In the genomic region with DNA sequence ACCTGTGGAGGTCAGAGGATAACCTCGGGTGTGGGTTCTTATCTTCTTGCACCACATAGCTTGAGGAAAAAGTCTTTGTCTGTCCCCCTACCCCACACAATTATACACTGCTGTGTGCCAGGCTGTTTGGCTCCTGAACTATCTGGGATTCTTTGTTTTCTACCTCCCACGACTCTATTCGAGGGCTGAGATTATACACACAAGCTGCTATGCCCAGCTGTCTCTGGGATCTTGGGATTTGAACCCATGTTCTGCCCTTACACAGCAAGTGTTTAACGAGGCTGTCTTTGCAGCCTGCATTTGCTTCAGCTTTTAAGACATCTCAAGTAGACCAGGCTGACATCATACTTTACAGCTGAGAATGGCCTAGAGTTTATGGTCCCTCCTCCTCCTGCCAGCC, we compare ENCODE assay signal across 19 mouse cellular contexts. TPM values are rescaled to one million over a fixed set of nuclear protein-coding genes. Genes with fewer than 3 reads are reported as not detected.
DNase-seq lines count a peak whose midpoint lies in the region; ATAC-seq and TF ChIP-seq lines count a peak whose summit lies in the region.
"Had no signal": no experiment of that assay in that cellular context is flagged by ENCODE, and none has a peak within 500 bp of the region (broad histone marks: within the 10 kb centered on the region; RNA-seq: fewer than 3 reads in every experiment).

No protein-coding gene starts in this region.

- no peak overlapping the region for H3K9ac ChIP-seq in lung, postnatal 0 days (replicated peaks; ENCODE audit: low read depth)
- H3K9ac ChIP-seq in neural tube, embryonic 15.5 days (replicated peaks), result no peak overlapping the region
- H3K9ac ChIP-seq: forebrain, embryonic 13.5 days; hindbrain, embryonic 13.5 days had no signal

- DNase-seq in lung, postnatal 0 days (ENCODE audit: low spot score), result peak; percentile 18
- no peak for DNase-seq in lung, postnatal 4 days
- DNase-seq in neural tube, embryonic 10.5 days (ENCODE audit: extremely low spot score, low spot score), result no peak
- peak; percentile 43 to 44 for DNase-seq in layer of hippocampus, adult 8-10 months (ENCODE audit: low spot score in 2 of 2)
- DNase-seq in right cerebral cortex, adult 2 months (ENCODE audit: low spot score in 2 of 2), result no peak
- no peak for DNase-seq in right cerebral cortex, postnatal 14 days
- DNase-seq: adrenal gland, postnatal 14 days; cerebellum, adult 2 months; gastrocnemius, postnatal 36 days; heart, adult 18-20 months; heart, postnatal 10 days had no signal

- no peaks in the 10 kb centered on the region for H3K36me3 ChIP-seq in lung, postnatal 0 days (ENCODE audit: insufficient read depth, low read length)
- no peaks in the 10 kb centered on the region for H3K36me3 ChIP-seq in neural tube, embryonic 15.5 days
- H3K36me3 ChIP-seq: embryonic facial prominence, embryonic 10.5 days; heart, embryonic 10.5 days; hindbrain, embryonic 13.5 days had no signal

- WGBS in lung, postnatal 0 days, result 45% methylated on average over 4 of the region's 4 CpGs
- 52% methylated on average over 4 of the region's 4 CpGs for WGBS in neural tube, embryonic 15.5 days

- no peaks in the 10 kb centered on the region for H3K27me3 ChIP-seq in lung, postnatal 0 days (replicated peaks; ENCODE audit: insufficient read depth, low read length)
- no peaks in the 10 kb centered on the region for H3K27me3 ChIP-seq in neural tube, embryonic 15.5 days (replicated peaks)
- H3K27me3 ChIP-seq: CH12.LX; forebrain, embryonic 13.5 days; hindbrain, embryonic 13.5 days; Patski had no signal

- 0 out of 2 replicates have a peak, but pooled peaks cover 3% of the 10 kb centered on the region for H3K4me1 ChIP-seq in lung, postnatal 0 days (ENCODE audit: insufficient read depth, low read depth, low read length)
- 0 out of 2 replicates have a peak, but pooled peaks cover 3% of the 10 kb centered on the region for H3K4me1 ChIP-seq in neural tube, embryonic 15.5 days
- H3K4me1 ChIP-seq: heart, embryonic 10.5 days had no signal

- TF ChIP-seq EP300 in lung, postnatal 0 days (IDR thresholded peaks at IDR 0.05), result no peak

- no peak for TF ChIP-seq CTCF in lung, postnatal 0 days (IDR thresholded peaks at IDR 0.05)

- no peak for ATAC-seq in lung, postnatal 0 days
- 0 out of 2 replicates have a peak, but pooled peaks have one; percentile 4 for ATAC-seq in neural tube, embryonic 15.5 days (ENCODE audit: low FRiP score)
- ATAC-seq: activated CD4-positive, CD25-positive, alpha-beta regulatory T cell, adult 4 months had no signal

- H3K27ac ChIP-seq in lung, postnatal 0 days (ENCODE audit: low read length), result no peak overlapping the region
- no peak overlapping the region for H3K27ac ChIP-seq in neural tube, embryonic 15.5 days (replicated peaks)
- H3K27ac ChIP-seq: embryonic facial prominence, embryonic 10.5 days; forebrain, embryonic 13.5 days; heart, embryonic 10.5 days; hindbrain, embryonic 13.5 days had no signal

- no peaks in the 10 kb centered on the region for H3K9me3 ChIP-seq in lung, postnatal 0 days (ENCODE audit: low read length)
- no peaks in the 10 kb centered on the region for H3K9me3 ChIP-seq in neural tube, embryonic 15.5 days (replicated peaks)
- H3K9me3 ChIP-seq: embryonic facial prominence, embryonic 10.5 days; forebrain, embryonic 13.5 days; heart, embryonic 10.5 days; hindbrain, embryonic 13.5 days had no signal

- H3K4me2 ChIP-seq in lung, postnatal 0 days (replicated peaks; ENCODE audit: low read depth, low read length), result no peak overlapping the region
- H3K4me2 ChIP-seq in neural tube, embryonic 15.5 days, result no peak overlapping the region
- H3K4me2 ChIP-seq: forebrain, embryonic 13.5 days; hindbrain, embryonic 13.5 days had no signal

- no peak overlapping the region for H3K4me3 ChIP-seq in lung, postnatal 0 days (ENCODE audit: low read depth, low read length)
- H3K4me3 ChIP-seq in neural tube, embryonic 15.5 days (replicated peaks), result no peak overlapping the region
- H3K4me3 ChIP-seq: embryonic facial prominence, embryonic 10.5 days; forebrain, embryonic 13.5 days; heart, embryonic 10.5 days; hindbrain, embryonic 13.5 days had no signal

RNA-seq across cellular contexts. Expression of a gene that starts 43.1 kb away (rescaled TPM):
- 10.2 and 13.4 TPM in 2 replicates for polyA plus RNA-seq in lung, postnatal 0 days (2015; fragmentation: Nextera tagmentation; extraction: Ambion mirVana)
- 4.0 and 6.1 TPM in 2 replicates for polyA plus RNA-seq in neural tube, embryonic 15.5 days (2015; fragmentation: Nextera tagmentation; extraction: Ambion mirVana)
- 10 to 100 TPM in 3 of 4 experiments, 1 to 10 TPM in 1; 7.9 to 13.7 (median 11.4) TPM for total RNA-seq in layer of hippocampus, adult 8-10 months (2022)
- total RNA-seq: CH12.LX had no signal

Comparison
In these comparisons a context has a peak if more than half of its experiments do, and no peak if none do; other contexts are left out.
1. DNase-seq: peak in lung, postnatal 0 days (single experiment) and layer of hippocampus, adult 8-10 months (2 of 2); none in lung, postnatal 4 days (0 of 2), neural tube, embryonic 10.5 days (single experiment), right cerebral cortex, adult 2 months (0 of 2) and right cerebral cortex, postnatal 14 days (single experiment).